Mouse (Mus musculus): ENCODE measurements at regions not wholly inside any gene's neighbourhood (a gene's known extent, or its start where the extent isn't known, plus 50 kb on each side); places are given as distances from the start of the nearest gene placed in this dataset.

DNA sequence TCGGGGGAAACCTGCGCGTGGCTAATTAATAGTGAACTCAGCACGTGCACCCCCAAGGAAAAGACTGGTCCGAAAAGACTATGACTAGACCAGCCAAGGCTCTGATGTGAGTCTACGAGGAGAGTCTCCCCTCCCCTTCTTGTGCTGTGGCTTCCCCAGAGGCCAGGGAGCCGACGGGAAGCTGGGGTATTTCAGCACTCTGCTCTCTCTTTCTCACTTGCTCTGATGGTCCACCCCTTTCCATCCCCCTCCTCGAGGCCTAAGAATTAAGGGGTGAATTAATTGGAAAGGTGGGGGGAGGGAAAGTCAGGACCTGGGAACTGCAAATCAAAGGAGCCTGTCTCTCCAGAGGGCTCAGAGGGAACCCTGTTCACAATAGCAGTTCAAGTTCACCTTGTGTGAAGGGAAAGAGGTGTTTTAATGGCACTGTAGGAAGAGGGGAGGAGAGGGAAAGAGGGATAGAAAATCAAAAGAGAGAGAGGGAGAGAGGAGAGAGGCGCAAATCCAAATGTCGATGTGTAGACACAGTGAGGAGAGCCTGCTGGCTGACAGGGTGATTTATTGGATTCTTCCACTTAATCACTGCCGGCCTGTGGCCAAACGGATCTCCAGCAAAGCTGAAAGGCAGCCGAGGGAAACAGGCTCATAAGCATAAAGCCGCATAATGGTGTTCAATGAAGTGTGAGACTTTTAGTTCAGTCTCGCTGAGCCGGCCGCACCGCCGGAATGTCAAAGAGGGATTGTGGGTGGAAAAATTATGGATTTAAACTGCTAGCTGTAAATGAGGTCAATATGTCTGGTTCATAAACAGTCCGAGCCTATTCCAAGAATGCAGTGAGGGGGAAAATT is 292.6 kb upstream of the Tle4 start:
- Histone ChIP-seq H3K4me3 (peak overlapping the region; percentile 50), H3K27me3 (ENCODE audit: insufficient read depth, poor library complexity, severe bottlenecking) (peaks cover 31% of the 10 kb centered on the region), H3K27ac (0 out of 2 replicates have a peak overlapping the region, but pooled peaks have one; percentile 16), H3K9me3 (no peaks in the 10 kb centered on the region), H3K36me3 (no peaks in the 10 kb centered on the region), H3K4me1 (peaks cover 10% of the 10 kb centered on the region)
- DNase-seq (ENCODE audit: low spot score) = peak; percentile 74
- 2% methylated on average over 21 of the region's 21 CpGs for WGBS

DNA sequence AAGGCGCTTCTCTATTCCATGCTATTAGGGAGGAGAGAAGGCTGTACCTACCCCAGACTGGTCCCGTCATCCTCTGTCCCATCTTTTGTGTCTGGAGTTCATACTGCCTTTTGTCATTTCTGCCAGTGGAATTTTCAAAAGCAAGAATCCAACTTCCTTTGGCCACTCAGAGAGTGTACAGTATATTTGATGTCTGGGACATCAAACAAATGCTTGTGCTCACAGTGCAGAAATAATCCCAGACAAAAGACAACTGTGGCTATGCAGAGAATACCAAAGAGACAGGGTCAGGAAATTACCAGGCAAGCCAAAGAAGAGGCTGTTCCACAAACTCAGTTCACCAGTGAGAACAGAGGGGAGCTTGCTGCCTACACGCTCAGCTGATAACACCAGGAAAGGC is 291.9 kb upstream of the Tle4 start:
- peak overlapping the region; percentile 50 for H3K4me3 ChIP-seq
- H3K9me3 ChIP-seq = no peaks in the 10 kb centered on the region
- peaks cover 31% of the 10 kb centered on the region for H3K27me3 ChIP-seq (ENCODE audit: insufficient read depth, poor library complexity, severe bottlenecking)
- DNase-seq (ENCODE audit: low spot score) = no peak
- peaks cover 10% of the 10 kb centered on the region for H3K4me1 ChIP-seq
- 59% methylated on average over 3 of the region's 3 CpGs for WGBS
- no peak overlapping the region for H3K27ac ChIP-seq
- no peaks in the 10 kb centered on the region for H3K36me3 ChIP-seq

DNA sequence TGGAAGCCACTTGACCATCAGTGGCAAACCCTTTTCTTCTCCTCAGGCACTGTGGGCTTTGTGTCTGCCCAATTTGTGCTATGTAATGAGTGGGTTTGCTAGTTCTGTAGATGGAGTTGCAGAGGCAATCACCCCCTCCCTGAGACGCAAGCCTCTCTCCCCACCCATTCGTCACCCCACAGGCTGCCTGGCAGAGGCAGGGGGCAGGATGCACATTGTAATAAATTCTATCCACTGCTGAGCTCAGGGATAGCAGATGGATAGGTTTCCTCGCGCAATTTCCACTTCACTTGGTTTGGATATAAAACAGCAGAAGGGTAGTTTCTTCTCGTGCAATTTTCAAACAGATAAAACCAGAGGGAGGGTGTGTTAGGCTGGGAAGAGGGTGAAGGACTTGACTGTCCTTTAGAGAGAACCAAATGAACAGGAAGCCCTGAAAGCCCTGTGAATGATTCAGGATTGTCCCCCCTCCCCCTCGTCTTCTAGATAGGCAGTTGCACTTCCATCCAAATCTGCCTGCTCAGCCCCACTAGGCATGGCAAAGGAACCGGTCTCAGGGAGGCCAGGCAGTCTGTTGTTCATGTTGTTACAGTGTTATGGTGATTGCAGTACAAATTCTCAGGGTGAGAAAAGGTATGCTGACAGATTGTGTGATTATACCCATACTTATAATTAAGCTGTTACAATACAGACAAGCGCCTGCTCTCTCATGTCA is 286.0 kb upstream of the Tle4 start:
- no peak overlapping the region for H3K27ac ChIP-seq
- WGBS = 52% methylated on average over 8 of the region's 8 CpGs
- H3K4me1 ChIP-seq = no peaks in the 10 kb centered on the region
- no peaks in the 10 kb centered on the region for H3K36me3 ChIP-seq
- DNase-seq (ENCODE audit: low spot score) = no peak
- H3K9me3 ChIP-seq = no peaks in the 10 kb centered on the region
- peaks cover 15% of the 10 kb centered on the region for H3K27me3 ChIP-seq (ENCODE audit: insufficient read depth, poor library complexity, severe bottlenecking)
- no peak overlapping the region for H3K4me3 ChIP-seq

DNA sequence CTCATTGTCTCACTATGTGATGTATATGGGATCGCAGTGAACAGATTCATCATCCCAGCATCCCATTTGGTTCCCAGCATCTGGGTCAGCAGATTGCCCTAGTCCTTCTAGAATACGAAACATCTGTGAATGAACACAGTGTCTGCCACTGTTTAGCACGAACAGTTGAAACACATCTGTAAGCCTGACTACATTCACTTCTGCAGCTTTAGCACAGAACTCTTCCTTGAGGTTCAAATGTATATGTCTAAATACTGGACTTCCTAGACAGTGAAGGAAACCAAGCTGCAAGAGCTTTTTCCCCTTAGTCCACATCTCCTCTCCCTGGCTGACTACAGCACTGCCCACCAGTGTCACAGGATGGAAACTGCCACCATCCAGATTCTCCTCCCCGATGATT is 283.0 kb upstream of the Tle4 start:
- H3K4me3 ChIP-seq = no peak overlapping the region
- H3K27me3 ChIP-seq (ENCODE audit: insufficient read depth, poor library complexity, severe bottlenecking) = no peaks in the 10 kb centered on the region
- H3K4me1 ChIP-seq = no peaks in the 10 kb centered on the region
- no peaks in the 10 kb centered on the region for H3K9me3 ChIP-seq
- H3K36me3 ChIP-seq = no peaks in the 10 kb centered on the region
- WGBS = 84% methylated on average over 4 of the region's 4 CpGs
- H3K27ac ChIP-seq = no peak overlapping the region
- DNase-seq (ENCODE audit: low spot score) = no peak

DNA sequence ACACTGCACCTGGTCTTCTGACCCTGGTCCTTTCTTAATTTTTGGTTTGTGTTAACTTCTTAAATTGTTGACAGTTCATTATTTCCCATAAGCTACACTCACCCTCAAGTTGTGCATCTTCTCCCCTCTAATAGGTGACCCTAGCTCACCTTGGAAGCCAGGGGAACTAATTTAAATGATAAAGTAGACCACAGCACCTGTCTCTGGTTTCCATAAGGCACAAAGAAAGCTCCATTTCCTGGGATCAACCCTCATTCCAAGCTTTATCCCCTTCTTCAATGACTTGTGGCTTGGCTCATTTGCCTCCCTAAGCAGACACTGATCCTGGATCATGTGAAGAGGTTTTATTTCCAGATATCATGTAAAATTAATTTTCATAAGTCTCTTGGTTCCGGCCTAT is 276.1 kb upstream of the Tle4 start:
- no peak overlapping the region for H3K4me3 ChIP-seq
- no peaks in the 10 kb centered on the region for H3K27me3 ChIP-seq (ENCODE audit: insufficient read depth, poor library complexity, severe bottlenecking)
- no peaks in the 10 kb centered on the region for H3K36me3 ChIP-seq
- no peaks in the 10 kb centered on the region for H3K9me3 ChIP-seq
- no peaks in the 10 kb centered on the region for H3K4me1 ChIP-seq
- no peak overlapping the region for H3K27ac ChIP-seq
- DNase-seq (ENCODE audit: low spot score) = no peak
- WGBS = 85% methylated on average over 1 of the region's 1 CpGs

DNA sequence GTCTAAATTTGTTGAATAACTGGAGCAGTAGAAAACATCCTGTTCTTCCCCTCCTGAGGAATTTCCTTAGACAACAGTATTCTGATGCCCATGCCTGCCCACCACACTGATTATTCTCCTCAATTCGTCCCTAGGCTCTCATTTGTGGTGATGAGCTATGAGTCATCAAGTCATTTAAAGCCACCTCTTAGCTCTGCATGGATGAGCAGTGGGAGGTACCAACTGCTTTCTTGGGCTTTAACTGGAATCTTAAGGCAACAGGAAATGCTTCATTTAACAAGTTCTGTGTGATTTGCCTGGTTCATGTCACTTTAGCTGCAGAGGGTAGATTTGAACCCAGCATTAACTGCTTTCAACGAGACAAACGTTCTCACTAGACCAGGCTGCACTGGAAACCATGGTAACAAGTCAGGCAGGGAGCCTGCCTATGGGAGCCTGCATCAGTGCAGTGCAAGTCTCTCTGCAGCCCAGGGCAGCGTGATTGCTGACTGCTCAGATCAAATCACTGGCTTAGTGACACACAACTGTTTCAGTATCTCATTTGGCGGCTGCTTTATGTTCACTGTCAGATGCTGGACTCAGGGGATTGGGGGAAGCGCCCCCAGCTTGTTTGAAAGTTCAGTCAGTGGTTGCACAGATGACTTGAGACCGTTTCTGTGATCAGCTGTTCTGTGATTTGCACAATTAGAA is 273.5 kb upstream of the Tle4 start:
- 16% methylated on average over 7 of the region's 7 CpGs for WGBS
- no peaks in the 10 kb centered on the region for H3K4me1 ChIP-seq
- DNase-seq (ENCODE audit: low spot score) = no peak
- no peaks in the 10 kb centered on the region for H3K27me3 ChIP-seq (ENCODE audit: insufficient read depth, poor library complexity, severe bottlenecking)
- H3K9me3 ChIP-seq = no peaks in the 10 kb centered on the region
- no peak overlapping the region for H3K4me3 ChIP-seq
- no peaks in the 10 kb centered on the region for H3K36me3 ChIP-seq
- H3K27ac ChIP-seq = no peak overlapping the region

DNA sequence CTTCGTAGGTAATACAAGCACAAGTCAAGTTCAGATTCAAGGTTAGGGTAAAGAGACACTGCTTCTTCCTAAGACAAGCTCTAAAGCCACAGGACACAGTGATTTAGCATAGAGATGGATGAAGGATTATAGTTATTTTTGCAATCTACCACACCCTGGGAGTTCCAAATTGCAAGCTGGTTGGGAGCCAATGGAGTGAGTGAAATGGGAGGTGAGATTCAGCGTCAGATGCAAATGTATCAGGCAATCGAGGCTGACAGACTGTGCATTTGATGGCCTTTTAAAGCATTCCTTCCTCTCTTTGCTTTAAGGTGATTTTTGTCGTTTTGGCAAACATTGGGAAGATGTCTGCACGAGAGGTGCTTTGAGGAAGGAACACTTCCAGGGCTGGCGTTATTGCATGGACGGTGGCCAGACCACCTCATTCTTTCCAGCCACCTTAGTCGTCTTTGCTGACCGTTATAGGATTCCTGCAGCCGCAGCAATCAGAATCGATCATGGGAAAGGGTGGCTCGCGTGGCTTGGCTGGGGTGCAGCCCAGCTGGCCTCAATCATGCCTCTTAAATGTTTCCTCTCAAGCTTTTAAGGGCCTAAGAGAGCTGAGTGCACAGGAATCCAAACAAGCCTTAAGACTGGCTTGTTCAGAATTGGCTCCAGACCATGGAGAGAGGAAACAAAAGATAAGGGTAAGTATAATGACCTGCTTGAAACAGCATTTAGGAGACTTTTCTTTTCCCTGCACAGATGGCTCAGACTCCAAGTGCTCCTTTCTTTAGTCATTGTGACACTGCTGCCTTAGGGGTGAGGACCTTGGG is 265.0 kb upstream of the Tle4 start:
- no peak overlapping the region for H3K4me3 ChIP-seq
- H3K27ac ChIP-seq = no peak overlapping the region
- 45% methylated on average over 13 of the region's 13 CpGs for WGBS
- no peaks in the 10 kb centered on the region for H3K9me3 ChIP-seq
- H3K4me1 ChIP-seq = peaks cover 4% of the 10 kb centered on the region; the same call in 1 of the 2 replicates
- no peak for DNase-seq (ENCODE audit: low spot score)
- H3K27me3 ChIP-seq (ENCODE audit: insufficient read depth, poor library complexity, severe bottlenecking) = no peaks in the 10 kb centered on the region
- no peaks in the 10 kb centered on the region for H3K36me3 ChIP-seq

DNA sequence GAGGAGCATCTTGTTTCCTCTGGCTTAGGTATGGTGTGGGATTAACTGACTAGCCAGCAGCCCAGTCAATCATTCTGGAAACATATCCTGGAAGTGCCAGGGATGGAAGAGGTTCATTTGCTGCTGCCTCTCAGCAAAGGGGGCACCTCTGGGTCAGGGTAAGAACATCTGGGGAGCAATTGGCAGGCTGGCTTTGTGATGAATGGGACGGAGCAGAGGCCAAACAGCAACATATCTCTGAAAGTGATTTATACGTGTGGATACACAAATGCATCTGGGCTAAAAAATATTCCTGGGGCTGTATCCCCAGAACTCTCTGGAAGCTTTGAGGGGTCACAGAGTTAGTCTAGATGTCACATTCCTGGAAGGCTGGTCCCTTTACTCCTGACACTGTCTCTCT is 257.2 kb upstream of the Tle4 start:
- Histone ChIP-seq H3K4me3 (no peak overlapping the region), H3K27ac (no peak overlapping the region), H3K4me1 (no peaks in the 10 kb centered on the region), H3K9me3 (no peaks in the 10 kb centered on the region), H3K36me3 (no peaks in the 10 kb centered on the region), H3K27me3 (ENCODE audit: insufficient read depth, poor library complexity, severe bottlenecking) (no peaks in the 10 kb centered on the region)
- DNase-seq (ENCODE audit: low spot score) = no peak
- 73% methylated on average over 2 of the region's 2 CpGs for WGBS

DNA sequence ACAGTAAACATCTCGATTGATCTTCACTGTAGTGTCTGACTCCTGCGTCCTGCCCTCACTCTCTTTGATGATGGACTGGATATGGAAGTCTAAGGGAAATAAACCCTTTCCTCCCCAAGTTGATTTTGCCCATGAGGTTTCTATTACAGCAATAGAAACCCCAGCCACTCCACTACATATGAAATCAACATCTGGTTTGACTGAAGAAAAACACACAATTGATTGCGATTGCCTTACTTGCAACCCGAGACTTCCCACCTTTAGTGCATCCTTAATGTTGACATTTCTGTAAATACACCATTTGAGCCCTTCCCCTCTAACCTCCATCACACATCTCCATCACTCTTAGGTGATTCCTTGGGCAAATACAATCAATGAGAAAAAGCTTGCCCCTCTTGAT is 255.6 kb upstream of the Tle4 start:
- Histone ChIP-seq H3K4me3 (no peak overlapping the region), H3K4me1 (no peaks in the 10 kb centered on the region), H3K36me3 (no peaks in the 10 kb centered on the region), H3K27ac (no peak overlapping the region), H3K9me3 (no peaks in the 10 kb centered on the region), H3K27me3 (ENCODE audit: insufficient read depth, poor library complexity, severe bottlenecking) (no peaks in the 10 kb centered on the region)
- no peak for DNase-seq (ENCODE audit: low spot score)
- 82% methylated on average over 4 of the region's 4 CpGs for WGBS

DNA sequence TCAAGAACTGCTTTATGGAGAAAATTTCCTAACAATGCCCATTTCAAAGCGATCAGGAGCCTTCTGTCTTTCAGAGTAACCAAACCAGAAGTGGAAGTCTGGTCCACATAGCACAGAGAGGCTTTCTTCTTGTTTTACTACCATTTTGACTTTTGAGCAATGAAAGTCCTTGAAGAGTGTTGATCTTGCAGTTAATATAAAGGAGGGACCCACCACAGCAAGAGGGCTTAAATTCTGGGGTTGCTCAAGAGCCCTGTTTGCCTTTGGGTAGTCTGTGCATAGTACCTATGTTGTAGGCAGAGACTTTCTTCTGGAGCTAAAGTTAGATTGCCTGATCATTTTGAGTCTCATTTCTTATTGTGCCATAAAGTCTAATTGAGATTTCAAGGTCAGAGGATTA is 251.7 kb upstream of the Tle4 start:
- 74% methylated on average over 1 of the region's 1 CpGs for WGBS
- Histone ChIP-seq H3K27ac (no peak overlapping the region), H3K4me3 (no peak overlapping the region), H3K36me3 (no peaks in the 10 kb centered on the region), H3K4me1 (no peaks in the 10 kb centered on the region), H3K9me3 (no peaks in the 10 kb centered on the region), H3K27me3 (ENCODE audit: insufficient read depth, poor library complexity, severe bottlenecking) (no peaks in the 10 kb centered on the region)
- DNase-seq (ENCODE audit: low spot score) = no peak

DNA sequence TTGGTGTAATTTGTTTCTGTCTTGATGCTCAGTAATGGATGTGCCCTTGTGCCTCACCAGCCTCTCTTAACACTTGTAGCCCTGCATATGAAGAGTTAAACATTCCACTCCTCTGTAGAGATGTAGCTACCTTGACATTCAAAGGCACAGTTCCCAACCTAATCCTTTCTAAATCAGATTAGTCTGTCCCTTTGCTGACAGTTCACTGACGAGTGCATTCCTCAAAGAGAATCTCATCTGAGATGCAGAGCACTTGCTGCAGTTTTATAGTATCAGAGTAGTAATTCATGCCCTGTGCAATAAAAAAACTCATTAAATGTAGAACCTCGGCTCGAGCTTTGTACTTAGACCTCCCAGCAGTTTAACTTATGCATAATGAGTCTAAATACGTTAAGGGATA is 249.3 kb upstream of the Tle4 start:
- 66% methylated on average over 4 of the region's 4 CpGs for WGBS
- H3K4me1 ChIP-seq = no peaks in the 10 kb centered on the region
- no peak for DNase-seq (ENCODE audit: low spot score)
- H3K27ac ChIP-seq = no peak overlapping the region
- no peaks in the 10 kb centered on the region for H3K36me3 ChIP-seq
- no peaks in the 10 kb centered on the region for H3K27me3 ChIP-seq (ENCODE audit: insufficient read depth, poor library complexity, severe bottlenecking)
- no peak overlapping the region for H3K4me3 ChIP-seq
- no peaks in the 10 kb centered on the region for H3K9me3 ChIP-seq

DNA sequence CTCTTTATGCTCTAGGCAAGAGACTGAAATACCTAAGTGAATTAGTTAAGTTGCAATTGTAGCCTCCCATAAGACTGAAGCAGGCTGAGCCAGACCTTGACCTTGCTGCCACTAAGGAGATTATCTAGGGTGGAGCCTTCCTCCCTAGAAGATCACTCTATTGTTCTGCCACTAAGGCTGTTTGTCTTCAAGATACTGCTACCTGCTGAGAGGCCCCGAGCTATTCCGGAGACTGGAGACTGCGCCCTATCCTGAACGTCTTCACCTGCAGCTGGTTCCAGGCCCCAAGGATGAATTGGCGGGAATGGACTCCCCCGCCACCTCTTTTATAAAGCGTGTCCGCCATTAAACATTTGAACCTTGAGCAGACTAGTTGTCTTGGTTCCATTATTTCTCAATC is 237.8 kb upstream of the Tle4 start:
- no peaks in the 10 kb centered on the region for H3K36me3 ChIP-seq
- no peaks in the 10 kb centered on the region for H3K4me1 ChIP-seq
- no peaks in the 10 kb centered on the region for H3K9me3 ChIP-seq
- 60% methylated on average over 8 of the region's 8 CpGs for WGBS
- no peak overlapping the region for H3K4me3 ChIP-seq
- H3K27ac ChIP-seq = no peak overlapping the region
- no peak for DNase-seq (ENCODE audit: low spot score)
- no peaks in the 10 kb centered on the region for H3K27me3 ChIP-seq (ENCODE audit: insufficient read depth, poor library complexity, severe bottlenecking)
